Mouse (Mus musculus) brown adipose tissue, adult 24 weeks (tissue): ENCODE results near the gene Sema3e. TPM values are rescaled to one million over a fixed set of nuclear protein-coding genes. Genes with fewer than 3 reads are reported as not detected.

Experiments
- H3K27ac ChIP-seq: fragments of 200-500 bp; replicated peaks from 2 replicates; pipeline ENCODE4 v1.5.1; 2012; ENCODE audit warnings: low read depth, mild to moderate bottlenecking, low read length
- H3K4me1 ChIP-seq: fragments of 200-500 bp; 2 replicates; pipeline ENCODE4 v1.6.1; 2012; ENCODE audit warnings: low read length, mixed read lengths; ENCODE audit not compliant: control insufficient read depth, insufficient read depth, insufficient read length
- H3K4me3 ChIP-seq: fragments of 200-500 bp; 2 replicates; pipeline ENCODE4 v1.5.1; 2012; ENCODE audit warnings: low read depth, mild to moderate bottlenecking, low read length, moderate library complexity; ENCODE audit not compliant: insufficient read depth
- polyA plus RNA-seq: library from polyadenylated mRNA; stranded (reverse); fragments of >200 nt; gene quantifications from 2 replicates; pipeline ENCODE4 v1.2.4, GENCODE M21; 2012; ENCODE audit not compliant: missing spikeins, insufficient read depth, insufficient read length

Gene Sema3e
- polyA plus RNA-seq, result 0.36 and 0.46 TPM in 2 replicates

DNA sequence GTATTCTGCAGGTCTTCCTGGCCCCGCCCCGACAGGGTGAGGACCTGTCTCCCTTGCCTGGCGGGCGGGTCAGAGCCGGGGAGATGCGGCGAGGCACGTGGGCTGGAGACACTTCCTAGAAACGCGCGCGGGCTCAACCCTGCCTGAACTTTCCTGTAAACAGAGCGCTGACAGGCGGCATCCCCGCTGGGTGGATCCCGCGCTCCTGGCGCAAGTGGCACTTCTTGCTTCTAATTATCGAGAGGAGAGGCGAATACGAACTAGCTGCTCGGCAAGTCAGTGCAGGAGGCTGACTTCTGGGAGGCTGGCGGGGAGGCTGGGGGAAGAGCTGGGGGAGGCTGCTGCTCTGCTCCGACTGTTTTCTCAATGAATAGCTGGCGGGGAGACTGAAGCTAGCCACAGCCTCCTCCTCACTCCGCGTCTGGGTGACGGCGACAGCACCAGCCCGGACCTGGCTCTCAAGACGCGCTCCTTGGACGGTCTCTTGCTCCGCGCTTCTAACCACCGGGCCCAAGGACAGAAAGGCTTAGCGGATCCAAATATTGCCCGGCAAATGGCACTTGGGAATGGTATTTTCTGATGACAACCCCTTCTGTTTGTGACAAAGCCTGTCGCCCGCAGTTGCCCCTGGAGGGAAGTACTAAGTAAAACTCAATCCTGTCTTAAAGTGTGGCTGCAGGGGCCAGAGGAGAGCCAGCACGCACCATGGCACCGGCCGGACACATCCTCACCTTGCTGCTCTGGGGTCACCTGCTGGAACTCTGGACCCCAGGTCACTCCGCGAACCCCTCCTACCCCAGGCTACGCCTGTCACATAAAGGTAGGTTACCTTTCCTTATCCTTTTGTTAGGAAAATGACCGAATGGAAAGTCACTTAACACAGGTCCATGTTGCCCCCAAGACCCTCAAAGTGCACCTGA lies at the start of gene Sema3e:
Gene Sema3e (plus strand): TSS at position 72 of the 920 bp plus-strand sequence.
- H3K4me1 ChIP-seq, result no peaks in the 10 kb centered on the region
- peak within 1 kb of the TSS; percentile 14 for H3K4me3 ChIP-seq
- H3K27ac ChIP-seq, result no peak within 1 kb of the TSS

DNA sequence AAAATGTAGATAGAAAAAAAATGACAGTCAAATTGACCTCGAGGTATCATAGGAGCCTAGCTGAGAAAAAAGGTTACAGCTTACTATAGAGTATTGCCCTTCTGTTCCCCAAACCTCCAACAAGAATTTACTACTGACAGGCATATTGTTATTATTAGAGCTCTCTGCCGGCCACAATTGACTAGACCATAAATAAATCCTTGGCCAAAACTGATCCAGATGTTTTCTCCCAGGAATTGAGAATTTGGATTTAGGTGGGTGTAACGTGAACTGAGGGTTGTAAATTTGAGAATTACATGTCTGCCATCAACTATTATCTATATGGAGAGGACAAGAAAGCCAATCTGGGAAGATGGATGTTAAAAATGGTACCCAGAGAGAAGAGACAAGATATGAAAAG lies 47.5 kb upstream of the Sema3e start:
- Histone ChIP-seq H3K4me3 (no peak overlapping the region), H3K4me1 (no peaks in the 10 kb centered on the region), H3K27ac (no peak overlapping the region)

DNA sequence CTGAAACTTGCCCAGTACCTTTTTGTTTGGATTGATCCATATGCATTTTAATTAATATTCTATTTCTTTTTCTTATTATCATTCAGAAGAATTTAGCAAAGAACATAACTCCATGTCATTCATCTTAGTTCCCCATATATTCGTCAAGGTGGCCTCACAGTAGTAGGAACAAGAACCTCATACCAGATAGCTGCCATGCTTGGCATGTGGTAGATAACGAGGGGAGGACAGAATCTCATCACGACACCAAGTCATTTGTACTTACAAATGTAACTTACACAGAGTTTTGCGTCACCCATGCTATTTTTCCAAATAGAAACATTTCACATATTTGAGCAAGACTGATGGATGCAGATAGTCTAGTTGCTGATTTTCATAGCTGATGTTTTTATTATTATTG lies 45.9 kb upstream of the Sema3e start:
- Histone ChIP-seq H3K4me3 (no peak overlapping the region), H3K27ac (no peak overlapping the region), H3K4me1 (no peaks in the 10 kb centered on the region)

DNA sequence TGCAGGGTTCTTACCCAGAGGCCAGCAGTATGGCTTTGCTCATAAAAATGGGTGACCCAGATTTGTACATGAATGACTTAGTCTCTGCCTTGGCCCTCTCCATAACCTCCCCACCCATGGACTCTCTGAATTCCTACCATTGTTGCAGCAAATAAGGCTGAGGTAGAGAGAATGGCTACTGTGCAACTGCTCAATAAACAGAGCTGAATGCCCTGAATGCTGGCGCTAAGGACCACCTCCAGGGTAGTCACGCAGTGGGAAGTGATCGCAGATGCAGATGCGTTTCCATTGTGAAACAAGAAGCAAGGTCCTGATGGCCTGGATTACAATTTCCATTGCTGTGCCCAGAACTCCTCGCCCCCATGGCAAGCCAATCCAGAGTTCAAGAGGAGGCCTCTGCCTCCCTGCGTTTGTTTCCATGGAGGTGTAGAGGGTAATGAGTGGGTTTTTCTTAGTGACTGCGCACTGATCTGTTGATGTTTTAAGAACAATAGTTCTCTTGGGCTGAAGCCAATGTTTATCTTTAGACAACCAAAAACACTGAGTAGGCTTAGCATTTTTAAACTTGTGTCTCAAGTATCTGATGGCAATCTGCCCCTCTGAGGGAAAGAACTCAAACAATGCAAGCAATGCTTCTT lies 42.5 kb upstream of the Sema3e start:
- Histone ChIP-seq H3K4me3 (no peak overlapping the region), H3K4me1 (no peaks in the 10 kb centered on the region), H3K27ac (no peak overlapping the region)

DNA sequence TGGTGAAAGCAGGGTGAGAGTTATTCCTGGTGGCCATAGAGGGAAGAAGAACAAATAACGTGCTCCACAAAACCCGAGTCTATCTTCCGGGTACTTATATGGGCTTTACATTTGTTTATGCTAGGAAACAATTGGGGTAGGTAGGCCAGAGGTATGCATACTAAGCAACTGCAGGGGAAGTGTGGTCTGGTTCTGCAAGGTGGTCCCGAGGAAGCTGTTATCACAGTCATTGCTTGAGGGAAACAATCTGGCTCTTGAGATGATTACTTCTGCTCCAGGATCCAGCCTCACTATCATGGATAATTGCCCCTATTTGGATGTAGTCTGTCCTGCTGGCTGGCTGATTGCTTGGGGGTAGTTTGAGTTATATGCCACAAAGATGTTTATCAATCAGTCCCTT lies 41.5 kb upstream of the Sema3e start:
- no peak overlapping the region for H3K27ac ChIP-seq
- no peaks in the 10 kb centered on the region for H3K4me1 ChIP-seq

DNA sequence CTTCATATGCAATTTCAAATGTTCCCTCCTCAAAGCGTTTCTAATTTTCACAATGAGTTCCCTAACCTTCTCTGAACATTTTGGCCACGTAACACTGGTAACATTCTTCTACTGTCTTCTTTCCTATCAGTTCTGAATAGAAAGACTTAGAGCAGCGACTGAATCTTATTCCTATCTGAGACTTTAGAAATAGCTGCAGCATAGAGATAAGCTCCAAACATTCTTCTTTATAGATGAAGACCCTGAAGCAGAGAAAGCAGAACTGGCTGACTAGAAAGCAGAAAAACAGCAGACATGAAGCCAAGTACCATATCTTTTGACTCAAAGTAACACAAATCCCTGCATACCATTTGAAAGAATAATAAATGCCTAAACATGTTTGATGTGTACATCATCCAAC lies 39.4 kb upstream of the Sema3e start:
- Histone ChIP-seq H3K4me3 (no peak overlapping the region), H3K27ac (no peak overlapping the region), H3K4me1 (no peaks in the 10 kb centered on the region)

More for the DNA sequence above, 41.5 kb upstream of the Sema3e start:
- H3K4me3 ChIP-seq, result no peak overlapping the region

DNA sequence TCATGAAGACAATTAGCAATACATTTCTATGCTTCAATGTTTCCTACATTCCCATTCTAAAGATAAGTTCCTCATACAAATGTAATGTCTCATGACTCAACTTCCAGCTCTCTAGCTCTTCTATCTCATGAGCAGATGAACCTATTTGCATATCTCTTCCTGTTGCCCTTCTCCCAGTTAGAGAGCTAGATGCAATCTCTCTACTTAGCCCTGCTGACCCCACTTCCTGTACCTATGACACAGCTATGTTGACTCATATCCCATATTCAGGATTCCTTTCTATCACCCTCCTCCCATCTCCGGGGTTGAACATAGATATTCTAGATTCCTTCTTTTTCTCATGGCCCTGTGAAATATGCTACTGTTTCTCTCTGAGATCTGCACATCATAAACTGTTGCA lies 38.0 kb upstream of the Sema3e start:
- H3K4me1 ChIP-seq, result no peaks in the 10 kb centered on the region

DNA sequence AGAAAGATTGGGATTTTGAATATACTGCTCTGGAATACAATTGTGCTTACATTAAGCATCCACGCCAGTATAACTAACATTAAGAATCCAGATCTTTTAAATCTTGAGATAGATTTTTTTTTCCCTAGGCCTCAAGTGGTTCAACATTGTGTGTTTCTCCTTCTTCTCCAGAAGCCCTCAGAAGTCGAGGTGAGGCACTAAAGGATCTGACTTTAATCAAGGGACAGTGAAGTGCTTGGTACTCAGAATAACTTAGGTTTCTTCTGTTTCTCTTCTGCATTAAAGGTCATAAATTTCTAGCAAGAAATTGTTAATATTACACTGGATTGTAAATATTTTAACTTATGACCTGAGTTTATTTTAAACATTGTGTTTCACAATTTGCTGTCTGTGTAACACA lies 37.1 kb upstream of the Sema3e start:
- H3K4me3 ChIP-seq, result no peak overlapping the region
- H3K4me1 ChIP-seq, result no peaks in the 10 kb centered on the region
- H3K27ac ChIP-seq, result no peak overlapping the region

More for the DNA sequence above, 38.0 kb upstream of the Sema3e start:
- no peak overlapping the region for H3K27ac ChIP-seq
- no peak overlapping the region for H3K4me3 ChIP-seq

DNA sequence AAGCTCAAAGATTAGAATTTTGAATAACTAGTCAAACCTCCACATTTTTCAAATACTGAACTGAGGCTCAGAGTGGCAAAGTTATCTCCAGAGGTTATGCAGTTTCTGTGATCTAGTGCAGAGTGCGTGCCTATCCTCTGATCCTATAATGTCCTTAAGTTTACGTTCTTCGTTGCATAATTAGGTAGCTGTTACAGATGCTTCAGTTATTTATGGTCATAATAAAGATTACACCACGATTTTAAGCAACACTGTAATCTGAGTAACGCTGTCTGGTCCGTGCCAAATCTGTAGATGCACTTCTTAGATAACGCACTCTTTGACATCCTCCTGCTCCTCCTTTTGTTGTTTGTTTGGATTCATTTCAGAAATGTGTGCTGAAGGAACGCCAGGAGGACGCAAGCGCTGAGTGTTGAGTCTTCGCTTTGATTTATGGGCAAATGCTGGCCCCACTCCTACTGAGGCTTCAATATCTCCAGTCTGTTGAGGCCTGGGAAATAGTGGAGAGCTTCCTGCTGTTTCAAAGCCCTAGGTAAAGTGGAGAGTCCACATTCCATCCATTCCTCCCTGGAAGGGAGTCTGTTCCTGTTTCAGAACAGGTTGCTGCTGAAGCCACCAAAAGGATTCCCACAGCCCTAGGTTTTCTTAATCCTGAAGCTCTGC lies 32.2 kb upstream of the Sema3e start:
- H3K4me3 ChIP-seq, result no peak overlapping the region

DNA sequence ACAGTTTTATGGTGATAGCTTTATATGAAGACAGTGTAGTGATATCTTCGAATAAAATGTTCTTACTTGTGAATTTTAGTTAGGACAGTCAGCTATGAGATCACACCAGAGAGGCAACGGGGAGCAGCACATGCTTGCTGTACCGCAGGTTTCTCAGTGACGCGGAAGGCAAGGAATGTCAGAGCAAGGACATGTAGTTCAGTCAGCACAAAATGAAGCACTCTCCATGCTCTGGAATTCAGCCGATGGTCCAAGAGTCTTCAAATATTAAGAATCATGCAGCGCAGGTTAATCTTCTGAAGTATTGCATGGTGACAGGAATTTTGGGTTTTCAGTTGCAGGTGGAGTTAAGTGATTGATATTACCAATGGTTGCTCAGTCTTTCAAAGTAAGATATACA lies 3.3 kb downstream of the Sema3e start:
- Histone ChIP-seq H3K4me1 (no peaks in the 10 kb centered on the region), H3K27ac (no peak overlapping the region)

More for the DNA sequence above, 32.2 kb upstream of the Sema3e start:
- Histone ChIP-seq H3K4me1 (no peaks in the 10 kb centered on the region), H3K27ac (no peak overlapping the region)

DNA sequence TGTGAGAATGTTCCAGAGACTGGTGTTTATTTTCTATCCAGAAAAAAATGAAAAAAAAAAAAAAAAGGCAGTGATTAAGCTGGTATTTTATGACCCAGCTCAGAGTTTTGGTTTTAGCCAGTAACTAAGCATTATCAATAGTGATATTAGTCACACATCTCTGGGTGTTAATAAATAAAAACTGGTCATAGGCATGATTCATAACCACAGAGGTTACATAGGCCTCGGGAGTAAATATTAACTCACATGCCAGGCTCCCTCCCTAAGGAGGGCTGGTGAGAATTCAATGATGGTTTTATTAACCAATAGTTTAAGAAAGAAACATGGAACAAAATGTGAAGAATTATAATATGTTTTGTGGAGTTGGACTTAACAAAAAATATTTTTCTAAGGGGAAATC lies 5.7 kb downstream of the Sema3e start:
- Histone ChIP-seq H3K4me1 (no peaks in the 10 kb centered on the region), H3K27ac (no peak overlapping the region), H3K4me3 (no peak overlapping the region)

More for the DNA sequence above, 3.3 kb downstream of the Sema3e start:
- no peak overlapping the region for H3K4me3 ChIP-seq

DNA sequence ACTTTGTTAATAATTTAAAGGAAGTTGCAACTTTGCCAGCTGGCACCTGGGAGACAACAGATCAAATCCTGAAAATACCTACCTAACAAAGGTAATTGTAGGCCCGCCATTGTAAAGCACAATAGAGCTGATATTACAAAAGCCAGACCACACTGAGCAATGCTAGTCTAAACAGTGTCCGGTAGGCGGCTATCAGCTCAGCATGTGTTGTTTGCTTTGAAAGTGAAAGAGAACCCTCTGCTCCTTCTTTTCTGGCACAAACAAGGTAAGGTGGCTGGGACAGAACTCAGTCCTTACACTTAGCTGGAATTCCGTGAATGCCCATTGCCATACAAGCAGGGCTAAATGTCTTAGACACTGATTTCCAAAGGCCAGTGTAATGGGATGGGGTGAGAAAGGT lies 7.0 kb downstream of the Sema3e start:
- Histone ChIP-seq H3K27ac (no peak overlapping the region), H3K4me1 (no peaks in the 10 kb centered on the region), H3K4me3 (no peak overlapping the region)

DNA sequence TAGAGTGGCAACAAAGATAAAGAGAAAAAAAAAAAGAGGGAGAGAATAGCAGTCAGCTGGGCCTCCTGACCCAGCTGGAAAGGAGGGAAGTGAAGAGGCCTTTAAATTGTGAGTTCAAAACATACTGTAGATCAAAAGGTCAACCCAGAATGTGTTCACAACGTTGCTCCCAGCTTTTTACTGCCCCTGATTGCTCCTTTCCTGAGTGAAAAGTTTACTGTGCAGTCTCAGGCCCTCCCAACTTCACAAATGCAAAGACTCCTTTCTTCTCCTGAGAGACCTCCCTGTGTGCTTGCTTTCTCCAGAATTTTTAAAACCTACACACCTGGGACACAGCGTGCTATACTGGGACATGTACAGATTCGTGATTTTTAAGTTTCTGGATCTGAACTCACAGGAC lies 8.2 kb downstream of the Sema3e start:
- no peaks in the 10 kb centered on the region for H3K4me1 ChIP-seq
- no peak overlapping the region for H3K4me3 ChIP-seq
- H3K27ac ChIP-seq, result no peak overlapping the region

DNA sequence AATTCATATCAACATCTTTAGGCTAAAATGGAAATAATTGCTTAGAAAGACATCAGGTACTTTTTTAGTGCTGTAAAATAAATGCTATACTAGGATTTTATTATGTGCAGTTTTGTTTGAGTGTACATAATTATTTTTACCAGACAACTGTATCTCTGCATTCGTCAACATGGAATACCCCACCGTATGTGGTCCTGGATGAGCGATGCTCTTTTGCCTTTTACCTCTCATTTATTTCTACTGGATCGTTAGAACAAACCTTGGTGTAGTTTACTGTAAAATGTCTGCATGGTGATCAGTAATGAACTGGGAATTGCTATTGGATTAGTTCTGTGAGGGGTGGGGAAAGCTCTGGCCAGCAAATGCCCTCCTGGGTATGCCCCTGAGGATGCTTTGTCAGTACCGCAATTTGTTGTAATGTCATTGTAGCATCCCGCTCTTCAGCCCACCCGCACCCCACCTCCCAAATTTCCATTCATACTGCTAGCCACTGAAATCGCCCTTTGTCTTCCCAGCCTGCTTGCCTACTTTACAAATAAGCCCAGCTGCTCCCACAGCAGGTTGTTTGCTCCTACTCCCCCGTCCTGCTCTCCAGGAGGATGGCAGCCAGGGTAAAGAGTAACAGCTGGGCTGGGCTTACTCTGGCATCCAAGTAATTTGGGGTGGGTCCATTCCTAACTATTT lies 13.9 kb downstream of the Sema3e start:
- no peaks in the 10 kb centered on the region for H3K4me1 ChIP-seq
- no peak overlapping the region for H3K27ac ChIP-seq
- H3K4me3 ChIP-seq, result no peak overlapping the region

DNA sequence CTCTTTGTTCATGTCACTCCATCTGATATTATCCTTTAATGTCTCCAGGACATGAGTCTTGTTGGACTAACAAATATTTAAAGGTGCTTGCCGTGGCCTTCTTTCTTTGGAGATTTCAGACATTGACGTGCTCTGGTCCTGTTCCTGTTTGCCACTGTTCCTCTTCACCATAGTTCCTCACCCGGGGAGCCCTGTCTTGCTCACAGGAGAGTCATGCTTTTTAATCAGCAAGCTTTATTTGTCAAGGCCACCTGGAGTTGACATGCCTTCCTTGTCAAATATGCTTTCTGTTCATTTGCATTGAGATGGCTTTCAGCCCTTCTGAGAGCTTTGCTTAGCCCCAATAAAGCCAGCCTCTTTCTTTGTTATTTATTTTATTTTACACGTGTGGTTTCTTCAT lies 15.1 kb downstream of the Sema3e start:
- no peak overlapping the region for H3K27ac ChIP-seq
- no peak overlapping the region for H3K4me3 ChIP-seq
- no peaks in the 10 kb centered on the region for H3K4me1 ChIP-seq
